Mouse (Mus musculus): ENCODE results near the gene Ccl1.

DNA sequence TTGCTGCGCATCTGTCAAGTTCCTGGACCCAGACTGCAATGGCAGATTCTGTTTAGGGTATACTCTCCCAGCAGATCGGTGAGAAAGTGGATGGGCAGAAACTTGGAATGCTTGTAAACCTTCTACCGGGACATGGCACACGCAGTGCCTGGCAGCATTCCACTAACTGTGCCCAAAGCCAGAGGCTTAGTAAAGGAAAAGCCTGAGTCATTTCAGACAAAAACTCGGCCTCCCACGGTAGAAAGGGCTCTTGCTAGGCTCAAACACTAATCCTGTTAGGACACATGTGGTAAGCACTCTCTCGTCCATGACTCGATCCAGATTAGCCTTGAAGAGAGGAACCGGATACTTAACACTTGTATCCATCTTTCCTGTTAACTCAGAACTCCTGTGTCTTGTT, 111.7 kb downstream of the Ccl1 start:
- no peak for TF ChIP-seq E2F4 (IDR thresholded peaks at IDR 0.05; ENCODE audit: insufficient read depth)
- TF ChIP-seq MYOG (IDR thresholded peaks at IDR 0.05; ENCODE audit: control insufficient read depth in 1 of 3, insufficient read depth in 1 of 3, insufficient read length in 2 of 3, low read depth in 2 of 3), result no peak
- no peak for TF ChIP-seq POLR2A (IDR thresholded peaks at IDR 0.05; ENCODE audit: insufficient read length, low read depth)
- TF ChIP-seq MAX (IDR thresholded peaks at IDR 0.05; ENCODE audit: low read depth), result no peak
- TF ChIP-seq TCF12 (IDR thresholded peaks at IDR 0.05; ENCODE audit: insufficient read depth, poor library complexity, severe bottlenecking), result no peak
- TF ChIP-seq MYOD1 (IDR thresholded peaks at IDR 0.05; ENCODE audit: control insufficient read depth in 1 of 3, insufficient read length in 2 of 3, low read depth in 2 of 3), result no peak
- no peak for TF ChIP-seq USF1 (IDR thresholded peaks at IDR 0.05; ENCODE audit: low read depth)
- TF ChIP-seq POLR2AphosphoS2 (IDR thresholded peaks at IDR 0.05; ENCODE audit: insufficient read length, low read depth), result no peak
- no peak for TF ChIP-seq CEBPB (IDR thresholded peaks at IDR 0.05; ENCODE audit: insufficient read depth, poor library complexity, severe bottlenecking)
- TF ChIP-seq TCF3 (IDR thresholded peaks at IDR 0.05; ENCODE audit: insufficient read length, low read depth), result no peak
- no peak for TF ChIP-seq REST (IDR thresholded peaks at IDR 0.05; ENCODE audit: insufficient read depth, insufficient read length)
- no peak for TF ChIP-seq SRF (IDR thresholded peaks at IDR 0.05; ENCODE audit: control insufficient read depth, insufficient read length, low read depth)
